Mouse (Mus musculus) spleen, embryonic (tissue): ENCODE data around the gene Spcs1.

ENCODE experiments used
- CTCF ChIA-PET: fragments of 350-600 bp; sonication (Branson Sonifier 250); formaldehyde crosslinking; loops from one replicate; lab custom pipeline; 2022; lab: Charles Lee

Spcs1 gene

DNA sequence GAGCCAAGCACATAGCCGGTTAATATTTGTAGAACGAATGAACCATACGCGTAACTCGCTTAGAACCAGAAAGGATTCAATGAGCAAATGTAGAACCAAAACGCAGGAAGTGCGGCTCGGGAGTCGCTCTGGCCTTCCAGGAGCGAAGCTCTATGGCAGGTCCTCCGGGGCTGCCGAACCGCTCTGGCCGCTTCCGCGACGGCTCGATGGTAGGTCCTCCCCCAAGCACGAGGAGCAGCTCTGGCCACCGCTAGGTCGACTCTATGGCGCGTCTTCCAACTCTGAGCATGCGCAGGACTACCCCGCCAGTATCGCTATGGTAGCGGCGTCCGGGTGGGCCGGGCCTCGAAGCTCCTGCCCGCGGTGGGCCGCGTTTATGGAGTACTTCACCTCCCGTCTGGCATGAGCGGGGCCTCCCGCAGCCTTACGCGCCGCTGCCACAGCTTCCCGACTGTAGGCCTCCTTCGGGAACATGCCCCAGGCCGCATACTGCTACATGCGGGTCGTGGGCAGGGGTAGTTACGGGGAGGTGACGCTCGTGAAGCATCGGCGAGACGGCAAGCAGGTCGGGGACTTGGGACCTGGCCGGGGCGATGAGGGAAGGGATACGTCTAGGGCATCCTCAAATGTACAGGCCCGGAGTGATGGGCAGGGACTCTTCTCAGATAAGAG, 50.2 kb downstream of the Spcs1 start, which contains the start of gene Nek4:
TSS of gene Nek4 (plus strand) at position 224 of the 672 bp plus-strand sequence.
- CTCF ChIA-PET, result interaction anchor here (0.5 to 1.2 kb wide), 2 partner anchors 9 to 159 kb away, joined by 3 to 5 read pairs; no protein-coding TSS in a partner anchor

DNA sequence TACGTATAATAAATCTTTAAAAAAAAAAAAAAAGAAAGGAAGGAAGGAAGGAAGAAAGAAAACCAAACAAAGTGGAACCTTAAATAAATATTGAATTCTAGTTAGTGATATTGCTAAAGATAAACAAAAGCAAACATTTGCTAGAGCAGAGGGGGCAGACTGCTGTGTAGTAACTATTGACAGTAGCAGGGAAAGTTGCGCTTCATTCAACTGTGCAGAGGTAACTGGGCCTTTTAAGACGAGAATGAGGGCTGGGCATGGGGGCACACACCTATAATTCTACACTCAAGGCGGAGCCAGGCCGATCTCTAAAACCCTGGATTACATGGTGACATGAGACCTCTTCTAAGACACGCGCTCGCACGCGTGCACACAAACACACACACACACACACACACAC, 51.5 kb downstream of the Spcs1 start:
- CTCF ChIA-PET, result no interaction called here
